Mouse (Mus musculus) limb, embryonic 15.5 days (tissue): ENCODE data around the gene Scgb1c1. TPM values are rescaled to one million over a fixed set of nuclear protein-coding genes. Genes with fewer than 3 reads are reported as not detected.
"Not testable (repeated sequence)": the region's sequence is repeated elsewhere in the genome, so short reads cannot be mapped to it uniquely, and the experiment has no call there.

ENCODE experiments used
- ATAC-seq: fragments of 200-750 bp; cut with Nextera tagmentation; 2 replicates; pipeline ENCODE4 v1.8.0; 2017; ENCODE audit warnings: low read depth, moderate TSS enrichment; ENCODE audit not compliant: insufficient number of reproducible peaks, low FRiP score, low TSS enrichment
- H3K27ac ChIP-seq: fragments of 300-500 bp; sonication (generic); 2 replicates; pipeline ENCODE4 v1.5.1; 2015; ENCODE audit warnings: moderate library complexity, mild to moderate bottlenecking, inconsistent platforms
- H3K27me3 ChIP-seq: fragments of 300-500 bp; sonication (generic); 2 replicates; pipeline ENCODE4 v1.6.1; 2015; ENCODE audit warnings: inconsistent platforms
- H3K36me3 ChIP-seq: fragments of 300-500 bp; sonication (generic); 2 replicates; pipeline ENCODE4 v1.6.1; 2015; ENCODE audit warnings: inconsistent platforms
- H3K4me1 ChIP-seq: fragments of 300-500 bp; sonication (generic); 2 replicates; pipeline ENCODE4 v1.6.1; 2015; ENCODE audit warnings: inconsistent platforms
- H3K4me2 ChIP-seq: fragments of 300-500 bp; sonication (generic); 2 replicates; pipeline ENCODE4 v1.6.1; 2015; ENCODE audit warnings: mild to moderate bottlenecking, inconsistent platforms
- H3K4me3 ChIP-seq: fragments of 300-500 bp; sonication (generic); 2 replicates; pipeline ENCODE4 v1.5.1; 2015; ENCODE audit warnings: mild to moderate bottlenecking, inconsistent platforms
- H3K9ac ChIP-seq: fragments of 300-500 bp; sonication (generic); 2 replicates; pipeline ENCODE4 v1.6.1; 2015; ENCODE audit warnings: inconsistent platforms
- H3K9me3 ChIP-seq: fragments of 300-500 bp; sonication (generic); 2 replicates; pipeline ENCODE4 v1.6.1; 2016; ENCODE audit warnings: inconsistent platforms
- WGBS: fragments of 180-500 bp; shearing (Covaris S2); methylation state at CpG from one replicate; pipeline ENCODE4 v1.1.7; 2015; 5-methylcytosine and 5-hydroxymethylcytosine counted together
- polyA plus RNA-seq: library from polyadenylated mRNA; unstranded; fragments of >200 nt; fragmentation: Nextera tagmentation; extraction: Ambion mirVana; gene quantifications from 2 replicates; pipeline ENCODE4 v1.2.1, GENCODE M21; 2015

Gene Scgb1c1
- polyA plus RNA-seq, 1 experiment from 2014 or later: not detected

- peak overlapping the region; percentile 98 for H3K4me2 ChIP-seq
- peaks cover 31% of the 10 kb centered on the region for H3K4me1 ChIP-seq
- H3K27me3 ChIP-seq: no peaks in the 10 kb centered on the region
- 96% methylated on average over 8 of the region's 8 CpGs for WGBS
- H3K27ac ChIP-seq: no peak overlapping the region
- peak overlapping the region; percentile 80; the same call in 1 of the 2 replicates for H3K4me3 ChIP-seq
- no peak overlapping the region for H3K9ac ChIP-seq
- no peaks in the 10 kb centered on the region for H3K9me3 ChIP-seq
- no peak for ATAC-seq
- peaks cover 62% of the 10 kb centered on the region for H3K36me3 ChIP-seq
Observed at GRCm38 (mm10) chr7:140858746-140859145, 13.4 kb downstream of the Scgb1c1 start.

GRCm38 (mm10) chr7:140859997-140860396 lies 14.7 kb downstream of the Scgb1c1 start:
- Histone ChIP-seq H3K4me3 (no peak overlapping the region), H3K9me3 (no peaks in the 10 kb centered on the region), H3K36me3 (peaks cover 62% of the 10 kb centered on the region), H3K4me2 (no peak overlapping the region), H3K27me3 (no peaks in the 10 kb centered on the region), H3K4me1 (peaks cover 25% of the 10 kb centered on the region), H3K9ac (no peak overlapping the region), H3K27ac (no peak overlapping the region)
- 72% methylated on average over 6 of the region's 6 CpGs for WGBS
- ATAC-seq: no peak

GRCm38 (mm10) chr7:140860728-140861127 lies 15.4 kb downstream of the Scgb1c1 start:
- Histone ChIP-seq H3K9ac (no peak overlapping the region), H3K4me2 (no peak overlapping the region), H3K9me3 (no peaks in the 10 kb centered on the region), H3K4me3 (no peak overlapping the region), H3K4me1 (peaks cover 20% of the 10 kb centered on the region), H3K27me3 (no peaks in the 10 kb centered on the region), H3K36me3 (peaks cover 67% of the 10 kb centered on the region), H3K27ac (no peak overlapping the region)
- ATAC-seq: no peak
- 84% methylated on average over 5 of the region's 5 CpGs for WGBS

- WGBS: 88% methylated on average over 12 of the region's 12 CpGs
- no peak overlapping the region for H3K27ac ChIP-seq
- no peak overlapping the region for H3K9ac ChIP-seq
- H3K27me3 ChIP-seq: no peaks in the 10 kb centered on the region
- H3K4me2 ChIP-seq: no peak overlapping the region
- H3K9me3 ChIP-seq: no peaks in the 10 kb centered on the region
- H3K4me3 ChIP-seq: no peak overlapping the region
- H3K4me1 ChIP-seq: no peaks in the 10 kb centered on the region
- H3K36me3 ChIP-seq: peaks cover 75% of the 10 kb centered on the region
- ATAC-seq: no peak
Observed at GRCm38 (mm10) chr7:140864761-140865160, 19.4 kb downstream of the Scgb1c1 start.

GRCm38 (mm10) chr7:140874224-140874623 lies 28.9 kb downstream of the Scgb1c1 start:
- H3K27me3 ChIP-seq: no peaks in the 10 kb centered on the region
- 88% methylated on average over 4 of the region's 4 CpGs for WGBS
- H3K9me3 ChIP-seq: no peaks in the 10 kb centered on the region
- no peak overlapping the region for H3K9ac ChIP-seq
- H3K36me3 ChIP-seq: peaks cover 44% of the 10 kb centered on the region
- H3K4me2 ChIP-seq: no peak overlapping the region
- no peaks in the 10 kb centered on the region for H3K4me1 ChIP-seq
- H3K27ac ChIP-seq: no peak overlapping the region
- no peak for ATAC-seq
- H3K4me3 ChIP-seq: no peak overlapping the region

- Histone ChIP-seq H3K9ac (no peak overlapping the region), H3K4me1 (peaks cover 5% of the 10 kb centered on the region; the same call in 1 of the 2 replicates), H3K27me3 (no peaks in the 10 kb centered on the region), H3K9me3 (no peaks in the 10 kb centered on the region), H3K36me3 (peaks cover 35% of the 10 kb centered on the region), H3K4me3 (no peak overlapping the region), H3K27ac (no peak overlapping the region), H3K4me2 (no peak overlapping the region)
- 70% methylated on average over 6 of the region's 6 CpGs for WGBS
- no peak for ATAC-seq
Observed at GRCm38 (mm10) chr7:140877364-140877763, 32.0 kb downstream of the Scgb1c1 start.

GRCm38 (mm10) chr7:140879355-140879754 lies 34.0 kb downstream of the Scgb1c1 start:
- Histone ChIP-seq H3K4me1 (peaks cover 15% of the 10 kb centered on the region), H3K4me2 (no peak overlapping the region), H3K9me3 (no peaks in the 10 kb centered on the region), H3K4me3 (no peak overlapping the region), H3K36me3 (peaks cover 35% of the 10 kb centered on the region), H3K9ac (no peak overlapping the region), H3K27ac (no peak overlapping the region), H3K27me3 (no peaks in the 10 kb centered on the region)
- ATAC-seq: no peak
- 89% methylated on average over 7 of the region's 7 CpGs for WGBS

GRCm38 (mm10) chr7:140880419-140880818 lies 35.1 kb downstream of the Scgb1c1 start:
- Histone ChIP-seq H3K27ac (no peak overlapping the region), H3K4me1 (peaks cover 15% of the 10 kb centered on the region), H3K27me3 (no peaks in the 10 kb centered on the region), H3K4me2 (no peak overlapping the region), H3K9me3 (no peaks in the 10 kb centered on the region), H3K9ac (no peak overlapping the region), H3K36me3 (peaks cover 28% of the 10 kb centered on the region), H3K4me3 (no peak overlapping the region)
- ATAC-seq: no peak
- 83% methylated on average over 3 of the region's 3 CpGs for WGBS

- Histone ChIP-seq H3K4me3 (peak overlapping the region; percentile 86), H3K27ac (no peak overlapping the region), H3K36me3 (peaks cover 29% of the 10 kb centered on the region), H3K9ac (peak overlapping the region; percentile 71; the same call in 1 of the 2 replicates), H3K4me1 (peaks cover 15% of the 10 kb centered on the region), H3K27me3 (no peaks in the 10 kb centered on the region), H3K4me2 (peak overlapping the region; percentile 74), H3K9me3 (no peaks in the 10 kb centered on the region)
- WGBS: 12% methylated on average over 8 of the region's 8 CpGs
- ATAC-seq: no peak
Observed at GRCm38 (mm10) chr7:140880865-140881515, 35.6 kb downstream of the Scgb1c1 start.

- peaks cover 15% of the 10 kb centered on the region for H3K4me1 ChIP-seq
- H3K36me3 ChIP-seq: peaks cover 29% of the 10 kb centered on the region
- peak within 1 kb of the TSS; percentile 86 for H3K4me3 ChIP-seq
- ATAC-seq: peak; percentile 93
- peak within 1 kb of the TSS; percentile 82 for H3K9ac ChIP-seq
- no peaks in the 10 kb centered on the region for H3K27me3 ChIP-seq
- H3K9me3 ChIP-seq: no peaks in the 10 kb centered on the region
- peak within 1 kb of the TSS; percentile 92 for H3K27ac ChIP-seq
- H3K4me2 ChIP-seq: peak within 1 kb of the TSS; percentile 74
- WGBS: under 1% methylated on average over 59 of the region's 59 CpGs
Observed at GRCm38 (mm10) chr7:140881696-140882468, 36.5 kb downstream of the Scgb1c1 start, which contains the start of the genes Psmd13 and Sirt3. Psmd13 (plus strand) TSS chr7:140881968. Sirt3 (minus strand) TSS chr7:140882309.

GRCm38 (mm10) chr7:140882469-140882803 lies 37.1 kb downstream of the Scgb1c1 start:
- 0 out of 2 replicates have a peak, but pooled peaks have one; percentile 33 for ATAC-seq
- no peaks in the 10 kb centered on the region for H3K9me3 ChIP-seq
- peak overlapping the region; percentile 74 for H3K4me2 ChIP-seq
- H3K27ac ChIP-seq: peak overlapping the region; percentile 92
- peak overlapping the region; percentile 82 for H3K9ac ChIP-seq
- H3K27me3 ChIP-seq: no peaks in the 10 kb centered on the region
- H3K4me1 ChIP-seq: peaks cover 15% of the 10 kb centered on the region
- WGBS: 0% methylated on average over 12 of the region's 12 CpGs
- H3K36me3 ChIP-seq: peaks cover 30% of the 10 kb centered on the region
- H3K4me3 ChIP-seq: peak overlapping the region; percentile 86

- not testable (repeated sequence) for H3K9me3 ChIP-seq, ATAC-seq, H3K9ac ChIP-seq, H3K27ac ChIP-seq, H3K27me3 ChIP-seq, H3K4me3 ChIP-seq, H3K4me2 ChIP-seq, H3K4me1 ChIP-seq
- WGBS: 96% methylated on average over 16 of the region's 16 CpGs
- peaks cover 78% of the 10 kb centered on the region for H3K36me3 ChIP-seq
Observed at GRCm38 (mm10) chr7:140890636-140891035, 45.3 kb downstream of the Scgb1c1 start.
